Comparison of ENCODE assay signal across 27 mouse cellular contexts in genomic region chr9:42378071-42378470, GRCm38 (mm10). TPM values are rescaled to one million over a fixed set of nuclear protein-coding genes. Genes with fewer than 3 reads are reported as not detected.
"Had no signal": no experiment of that assay in that cellular context is flagged by ENCODE, and none has a peak within 500 bp of the region (broad histone marks: within the 10 kb centered on the region; RNA-seq: fewer than 3 reads in every experiment).

No protein-coding gene starts in this region.

- H3K9ac ChIP-seq: heart, embryonic 13.5 days; heart, embryonic 15.5 days; hindbrain, embryonic 13.5 days; hindbrain, embryonic 15.5 days; kidney, embryonic 15.5 days; limb, embryonic 12.5 days; liver, embryonic 13.5 days; liver, embryonic 15.5 days had no signal

- H3K4me1 ChIP-seq: heart, embryonic 10.5 days; heart, embryonic 13.5 days; heart, embryonic 15.5 days; kidney, embryonic 15.5 days; limb, embryonic 10.5 days; limb, embryonic 12.5 days; liver, embryonic 15.5 days had no signal

- H3K27ac ChIP-seq: heart, embryonic 10.5 days; heart, embryonic 13.5 days; heart, embryonic 15.5 days; hindbrain, embryonic 13.5 days; hindbrain, embryonic 15.5 days; hindbrain, postnatal 0 days; kidney, embryonic 15.5 days; kidney, postnatal 0 days; layer of hippocampus, adult 2 months; left cerebral cortex, adult 2 months; limb, embryonic 10.5 days; limb, embryonic 12.5 days; liver, embryonic 13.5 days; liver, embryonic 15.5 days had no signal

- H3K36me3 ChIP-seq: heart, embryonic 10.5 days; heart, embryonic 13.5 days; heart, embryonic 15.5 days; hindbrain, embryonic 13.5 days; hindbrain, embryonic 15.5 days; kidney, embryonic 15.5 days; limb, embryonic 10.5 days; limb, embryonic 12.5 days; liver, embryonic 13.5 days; liver, embryonic 15.5 days had no signal

- H3K27me3 ChIP-seq: hindbrain, embryonic 13.5 days; hindbrain, embryonic 15.5 days; kidney, embryonic 15.5 days; liver, embryonic 13.5 days; liver, embryonic 15.5 days had no signal

- DNase-seq: gastrocnemius, postnatal 14 days; gastrocnemius, postnatal 36 days; heart, adult 18-20 months; heart, postnatal 14 days; heart, postnatal 36 days; kidney, adult 11 months; kidney, adult 2 months; kidney, adult 9 months; kidney, postnatal 25 days; kidney, postnatal 4 days; liver; liver, embryonic 13.5 days had no signal

- ATAC-seq: hindbrain, postnatal 0 days; intestine, embryonic 16.5 days had no signal

- H3K4me3 ChIP-seq: heart, embryonic 10.5 days; heart, embryonic 13.5 days; heart, embryonic 15.5 days; hindbrain, embryonic 13.5 days; hindbrain, embryonic 15.5 days; kidney, embryonic 15.5 days; layer of hippocampus, adult 2 months; left cerebral cortex, adult 2 months; limb, embryonic 10.5 days; limb, embryonic 12.5 days; liver, embryonic 13.5 days; liver, embryonic 15.5 days had no signal

- H3K9me3 ChIP-seq: heart, embryonic 10.5 days; heart, embryonic 13.5 days; heart, embryonic 15.5 days; hindbrain, embryonic 15.5 days; kidney, embryonic 15.5 days; limb, embryonic 10.5 days; liver, embryonic 13.5 days; liver, embryonic 15.5 days had no signal

- H3K4me2 ChIP-seq: heart, embryonic 13.5 days; heart, embryonic 15.5 days; hindbrain, embryonic 13.5 days; hindbrain, embryonic 15.5 days; kidney, embryonic 15.5 days; limb, embryonic 12.5 days; liver, embryonic 11.5 days; liver, embryonic 13.5 days; liver, embryonic 15.5 days had no signal

RNA-seq across cellular contexts. Expression of gene Tecta, which starts 21.7 kb away (rescaled TPM):
- total RNA-seq: heart, adult 18-20 months; heart, postnatal 36 days had no signal
